Mouse (Mus musculus): ENCODE measurements around the gene Dnajc28. TPM values are rescaled to one million over a fixed set of nuclear protein-coding genes. Genes with fewer than 3 reads are reported as not detected.

Dnajc28 gene
- polyA plus RNA-seq, 1 experiment from 2014 or later = 2.2 TPM

DNA sequence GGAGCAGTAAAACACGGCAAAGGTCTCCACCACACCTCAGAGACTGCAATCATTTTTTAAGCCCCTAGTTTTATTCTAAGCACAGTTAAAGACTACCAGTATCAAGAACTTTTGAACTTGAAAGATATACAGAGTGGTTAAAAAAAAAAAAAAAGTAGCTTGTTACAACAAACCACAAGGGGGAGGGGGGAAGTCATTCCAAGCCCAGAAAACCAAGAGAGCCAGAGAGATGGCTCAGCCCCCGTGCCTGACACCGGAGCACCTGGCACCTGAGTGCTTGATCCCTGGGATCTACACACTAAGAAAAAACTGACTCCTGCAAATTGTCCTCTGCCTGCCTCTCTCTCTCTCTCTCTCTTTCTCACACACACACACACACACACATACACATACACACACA, 25.6 kb downstream of the Dnajc28 start:
- no peak overlapping the region for H3K9ac ChIP-seq (ENCODE audit: low read depth, low read length)
- 80% methylated on average over 3 of the region's 3 CpGs for WGBS (ENCODE audit: insufficient replicate concordance)
- H3K9me3 ChIP-seq (replicated peaks; ENCODE audit: control insufficient read depth, low read length) = no peaks in the 10 kb centered on the region
- peaks cover 2% of the 10 kb centered on the region for H3K4me1 ChIP-seq (ENCODE audit: control insufficient read depth, insufficient read depth, low read length)
- H3K4me3 ChIP-seq (ENCODE audit: low read depth, low read length) = no peak overlapping the region
- no peaks in the 10 kb centered on the region for H3K36me3 ChIP-seq (ENCODE audit: control insufficient read depth, insufficient read depth, low read length)
- no peaks in the 10 kb centered on the region for H3K27me3 ChIP-seq (ENCODE audit: control insufficient read depth, insufficient read depth, low read length)
- ATAC-seq (replicated peaks; ENCODE audit: insufficient number of reproducible peaks, low FRiP score, low TSS enrichment) = no peak
- no peak overlapping the region for H3K27ac ChIP-seq (ENCODE audit: low read depth, low read length)
- H3K4me2 ChIP-seq = no peak overlapping the region

DNA sequence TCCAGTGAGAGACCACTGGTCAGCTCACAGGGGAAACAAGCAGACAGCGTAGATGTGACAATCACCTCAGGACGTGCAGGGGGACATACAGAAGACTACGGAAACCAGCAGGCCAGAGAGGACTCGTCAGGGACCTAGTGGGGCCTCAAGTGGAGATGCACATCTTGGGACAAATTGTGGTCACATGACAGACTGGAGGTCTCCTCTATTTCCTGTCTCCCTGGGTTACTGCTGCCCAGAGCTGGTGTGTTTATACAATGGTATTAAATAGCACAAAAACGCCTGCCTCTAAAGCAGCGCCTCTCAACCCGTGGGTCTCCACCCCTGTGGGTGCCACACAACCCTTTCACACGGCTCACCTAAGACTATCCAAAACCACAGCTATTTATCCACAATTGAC, 26.7 kb downstream of the Dnajc28 start:
- WGBS (ENCODE audit: insufficient replicate concordance) = 66% methylated on average over 8 of the region's 8 CpGs
- ATAC-seq (replicated peaks; ENCODE audit: insufficient number of reproducible peaks, low FRiP score, low TSS enrichment) = no peak
- Histone ChIP-seq H3K4me3 (ENCODE audit: low read depth, low read length) (no peak overlapping the region), H3K4me1 (ENCODE audit: control insufficient read depth, insufficient read depth, low read length) (peaks cover 2% of the 10 kb centered on the region), H3K27me3 (ENCODE audit: control insufficient read depth, insufficient read depth, low read length) (no peaks in the 10 kb centered on the region), H3K4me2 (no peak overlapping the region), H3K36me3 (ENCODE audit: control insufficient read depth, insufficient read depth, low read length) (no peaks in the 10 kb centered on the region), H3K9ac (ENCODE audit: low read depth, low read length) (no peak overlapping the region), H3K9me3 (replicated peaks; ENCODE audit: control insufficient read depth, low read length) (no peaks in the 10 kb centered on the region), H3K27ac (ENCODE audit: low read depth, low read length) (no peak overlapping the region)

- H3K9me3 ChIP-seq (replicated peaks; ENCODE audit: control insufficient read depth, low read length) = no peaks in the 10 kb centered on the region
- H3K4me3 ChIP-seq (ENCODE audit: low read depth, low read length) = no peak overlapping the region
- H3K36me3 ChIP-seq (ENCODE audit: control insufficient read depth, insufficient read depth, low read length) = no peaks in the 10 kb centered on the region
- no peak overlapping the region for H3K27ac ChIP-seq (ENCODE audit: low read depth, low read length)
- H3K9ac ChIP-seq (ENCODE audit: low read depth, low read length) = no peak overlapping the region
- WGBS (ENCODE audit: insufficient replicate concordance) = 87% methylated on average over 3 of the region's 3 CpGs
- ATAC-seq (replicated peaks; ENCODE audit: insufficient number of reproducible peaks, low FRiP score, low TSS enrichment) = no peak
- no peaks in the 10 kb centered on the region for H3K4me1 ChIP-seq (ENCODE audit: control insufficient read depth, insufficient read depth, low read length)
- H3K27me3 ChIP-seq (ENCODE audit: control insufficient read depth, insufficient read depth, low read length) = no peaks in the 10 kb centered on the region
- no peak overlapping the region for H3K4me2 ChIP-seq
These were observed 30.1 kb downstream of the Dnajc28 start for GRCm38 (mm10) chr16:91588703-91589102.

DNA sequence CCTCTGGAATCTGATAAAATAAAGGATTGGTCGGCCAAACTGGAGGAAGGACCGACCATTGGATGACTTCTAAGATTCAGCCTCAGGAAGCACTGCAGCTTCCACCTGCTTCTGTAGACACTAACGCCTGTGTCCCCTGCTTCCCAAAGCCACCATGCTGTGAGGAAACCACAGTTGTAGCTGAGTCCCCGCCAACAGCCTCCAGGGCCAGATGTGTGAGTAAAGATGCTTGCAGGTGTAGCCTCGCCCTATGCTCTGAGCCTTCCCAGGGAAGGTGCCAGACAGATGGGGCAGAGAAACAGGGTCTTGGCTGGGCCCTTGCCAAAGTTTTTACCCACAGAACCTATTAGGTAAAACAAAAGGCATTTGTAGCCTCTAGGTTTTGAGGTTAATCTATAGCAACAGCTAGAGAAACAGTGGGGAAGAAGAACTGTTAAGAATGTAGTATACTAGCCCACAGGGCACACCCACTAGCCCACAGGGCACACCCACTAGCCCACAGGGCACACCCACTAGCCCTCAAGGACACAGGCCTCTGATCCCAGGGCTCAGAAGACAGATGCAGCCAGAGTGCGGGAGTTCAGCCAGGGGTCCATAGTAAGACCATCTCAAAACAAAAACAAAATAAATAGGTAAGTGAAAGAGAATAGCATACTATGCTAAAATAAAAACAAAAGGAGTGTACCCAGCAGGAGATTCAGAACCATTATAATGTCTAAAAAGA, 30.9 kb downstream of the Dnajc28 start:
- Histone ChIP-seq H3K36me3 (ENCODE audit: control insufficient read depth, insufficient read depth, low read length) (no peaks in the 10 kb centered on the region), H3K9ac (ENCODE audit: low read depth, low read length) (no peak overlapping the region), H3K4me3 (ENCODE audit: low read depth, low read length) (no peak overlapping the region), H3K4me2 (no peak overlapping the region), H3K27ac (ENCODE audit: low read depth, low read length) (no peak overlapping the region), H3K9me3 (replicated peaks; ENCODE audit: control insufficient read depth, low read length) (no peaks in the 10 kb centered on the region), H3K27me3 (ENCODE audit: control insufficient read depth, insufficient read depth, low read length) (no peaks in the 10 kb centered on the region), H3K4me1 (ENCODE audit: control insufficient read depth, insufficient read depth, low read length) (no peaks in the 10 kb centered on the region)
- ATAC-seq (replicated peaks; ENCODE audit: insufficient number of reproducible peaks, low FRiP score, low TSS enrichment) = no peak
- 60% methylated on average over 6 of the region's 6 CpGs for WGBS (ENCODE audit: insufficient replicate concordance)

DNA sequence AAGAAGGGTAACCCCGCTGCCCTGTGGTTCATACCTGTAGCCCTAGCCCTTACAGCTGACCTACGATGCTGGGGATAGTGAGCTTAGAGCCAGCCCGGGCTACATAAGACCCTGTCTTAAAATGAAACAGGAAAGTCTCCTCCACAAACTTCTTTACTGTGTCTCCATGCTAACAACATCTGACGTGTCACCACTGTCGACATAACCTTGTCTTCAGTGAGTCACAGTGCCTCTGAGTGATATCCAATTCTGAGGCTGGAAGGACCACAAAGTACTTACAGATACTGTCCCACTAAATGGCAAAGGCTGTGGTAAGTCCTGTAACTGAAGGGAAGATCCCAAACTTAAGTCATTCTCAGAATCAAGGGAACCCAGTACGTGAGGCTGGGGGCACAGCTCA, 32.6 kb downstream of the Dnajc28 start:
- 80% methylated on average over 6 of the region's 6 CpGs for WGBS (ENCODE audit: insufficient replicate concordance)
- no peak overlapping the region for H3K9ac ChIP-seq (ENCODE audit: low read depth, low read length)
- no peaks in the 10 kb centered on the region for H3K4me1 ChIP-seq (ENCODE audit: control insufficient read depth, insufficient read depth, low read length)
- H3K36me3 ChIP-seq (ENCODE audit: control insufficient read depth, insufficient read depth, low read length) = no peaks in the 10 kb centered on the region
- H3K9me3 ChIP-seq (replicated peaks; ENCODE audit: control insufficient read depth, low read length) = no peaks in the 10 kb centered on the region
- H3K27me3 ChIP-seq (ENCODE audit: control insufficient read depth, insufficient read depth, low read length) = no peaks in the 10 kb centered on the region
- no peak overlapping the region for H3K4me3 ChIP-seq (ENCODE audit: low read depth, low read length)
- ATAC-seq (replicated peaks; ENCODE audit: insufficient number of reproducible peaks, low FRiP score, low TSS enrichment) = no peak
- H3K27ac ChIP-seq (ENCODE audit: low read depth, low read length) = no peak overlapping the region
- no peak overlapping the region for H3K4me2 ChIP-seq

DNA sequence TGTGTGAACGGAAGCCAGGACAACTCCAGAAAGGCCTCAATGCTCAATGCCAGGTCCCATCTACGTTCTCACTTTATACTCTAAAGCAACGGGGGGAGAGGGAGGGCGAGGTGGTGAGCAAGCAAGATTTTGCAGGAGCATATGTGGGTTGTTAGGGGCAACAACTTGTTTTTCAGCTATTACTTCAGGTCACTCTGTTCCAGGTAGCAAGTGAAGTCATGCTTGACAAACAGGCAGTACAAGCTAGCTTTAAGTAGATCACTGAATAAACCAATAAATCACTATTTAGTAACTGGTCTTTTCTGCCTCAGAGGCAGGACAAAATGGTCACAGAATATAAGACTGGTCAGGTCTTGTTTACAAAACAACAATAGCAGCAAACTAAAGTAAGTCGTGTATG, 33.2 kb downstream of the Dnajc28 start:
- no peak overlapping the region for H3K4me2 ChIP-seq
- H3K4me3 ChIP-seq (ENCODE audit: low read depth, low read length) = no peak overlapping the region
- no peaks in the 10 kb centered on the region for H3K4me1 ChIP-seq (ENCODE audit: control insufficient read depth, insufficient read depth, low read length)
- H3K27ac ChIP-seq (ENCODE audit: low read depth, low read length) = no peak overlapping the region
- H3K9ac ChIP-seq (ENCODE audit: low read depth, low read length) = no peak overlapping the region
- H3K36me3 ChIP-seq (ENCODE audit: control insufficient read depth, insufficient read depth, low read length) = no peaks in the 10 kb centered on the region
- H3K9me3 ChIP-seq (replicated peaks; ENCODE audit: control insufficient read depth, low read length) = no peaks in the 10 kb centered on the region
- H3K27me3 ChIP-seq (ENCODE audit: control insufficient read depth, insufficient read depth, low read length) = no peaks in the 10 kb centered on the region
- 85% methylated on average over 5 of the region's 5 CpGs for WGBS (ENCODE audit: insufficient replicate concordance)
- no peak for ATAC-seq (replicated peaks; ENCODE audit: insufficient number of reproducible peaks, low FRiP score, low TSS enrichment)

- no peak overlapping the region for H3K27ac ChIP-seq (ENCODE audit: low read depth, low read length)
- no peaks in the 10 kb centered on the region for H3K27me3 ChIP-seq (ENCODE audit: control insufficient read depth, insufficient read depth, low read length)
- H3K4me2 ChIP-seq = no peak overlapping the region
- H3K4me1 ChIP-seq (ENCODE audit: control insufficient read depth, insufficient read depth, low read length) = no peaks in the 10 kb centered on the region
- no peaks in the 10 kb centered on the region for H3K36me3 ChIP-seq (ENCODE audit: control insufficient read depth, insufficient read depth, low read length)
- no peak overlapping the region for H3K9ac ChIP-seq (ENCODE audit: low read depth, low read length)
- no peak for ATAC-seq (replicated peaks; ENCODE audit: insufficient number of reproducible peaks, low FRiP score, low TSS enrichment)
- 77% methylated on average over 2 of the region's 2 CpGs for WGBS (ENCODE audit: insufficient replicate concordance)
- no peaks in the 10 kb centered on the region for H3K9me3 ChIP-seq (replicated peaks; ENCODE audit: control insufficient read depth, low read length)
- H3K4me3 ChIP-seq (ENCODE audit: low read depth, low read length) = no peak overlapping the region
These were observed 36.5 kb downstream of the Dnajc28 start for GRCm38 (mm10) chr16:91582307-91582706.

- Histone ChIP-seq H3K9me3 (replicated peaks; ENCODE audit: control insufficient read depth, low read length) (no peaks in the 10 kb centered on the region), H3K4me1 (ENCODE audit: control insufficient read depth, insufficient read depth, low read length) (no peaks in the 10 kb centered on the region), H3K9ac (ENCODE audit: low read depth, low read length) (no peak overlapping the region), H3K27ac (ENCODE audit: low read depth, low read length) (no peak overlapping the region), H3K4me3 (ENCODE audit: low read depth, low read length) (no peak overlapping the region), H3K27me3 (ENCODE audit: control insufficient read depth, insufficient read depth, low read length) (no peaks in the 10 kb centered on the region), H3K36me3 (ENCODE audit: control insufficient read depth, insufficient read depth, low read length) (peaks cover 2% of the 10 kb centered on the region; the same call in 1 of the 2 replicates), H3K4me2 (no peak overlapping the region)
- WGBS (ENCODE audit: insufficient replicate concordance) = 80% methylated on average over 14 of the region's 14 CpGs
- no peak for ATAC-seq (replicated peaks; ENCODE audit: insufficient number of reproducible peaks, low FRiP score, low TSS enrichment)
These were observed 39.7 kb downstream of the Dnajc28 start for GRCm38 (mm10) chr16:91578980-91579720.

DNA sequence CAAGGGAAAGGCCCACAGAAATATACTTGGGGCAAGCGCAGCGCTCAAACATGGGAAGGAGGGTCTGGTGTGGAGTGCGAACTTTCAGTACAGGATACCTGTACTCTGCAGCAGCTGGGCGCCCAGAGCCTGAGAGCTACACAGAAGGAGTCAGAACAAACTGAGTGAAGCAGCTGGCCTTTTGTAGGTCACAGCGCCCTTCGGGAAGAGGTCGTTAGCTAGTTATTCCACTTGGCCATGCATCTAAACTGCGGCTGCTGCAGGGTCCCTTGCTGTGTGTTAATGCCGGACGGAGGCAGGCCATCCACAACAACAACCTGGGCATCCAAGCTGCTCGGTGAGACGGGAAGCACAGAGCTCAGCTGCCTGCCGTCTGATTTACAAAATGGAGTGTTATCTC, 43.7 kb downstream of the Dnajc28 start:
- H3K27ac ChIP-seq (ENCODE audit: low read depth, low read length) = no peak overlapping the region
- H3K36me3 ChIP-seq (ENCODE audit: control insufficient read depth, insufficient read depth, low read length) = peaks cover 2% of the 10 kb centered on the region; the same call in 1 of the 2 replicates
- ATAC-seq (replicated peaks; ENCODE audit: insufficient number of reproducible peaks, low FRiP score, low TSS enrichment) = no peak
- no peaks in the 10 kb centered on the region for H3K4me1 ChIP-seq (ENCODE audit: control insufficient read depth, insufficient read depth, low read length)
- no peak overlapping the region for H3K9ac ChIP-seq (ENCODE audit: low read depth, low read length)
- no peak overlapping the region for H3K4me2 ChIP-seq
- no peaks in the 10 kb centered on the region for H3K9me3 ChIP-seq (replicated peaks; ENCODE audit: control insufficient read depth, low read length)
- no peaks in the 10 kb centered on the region for H3K27me3 ChIP-seq (ENCODE audit: control insufficient read depth, insufficient read depth, low read length)
- 67% methylated on average over 13 of the region's 13 CpGs for WGBS (ENCODE audit: insufficient replicate concordance)
- H3K4me3 ChIP-seq (ENCODE audit: low read depth, low read length) = no peak overlapping the region

Data from heart, embryonic 11.5 days (tissue).